Mouse (Mus musculus): ENCODE data around the gene 2200002D01Rik.
"Not testable (repeated sequence)": the region's sequence is repeated elsewhere in the genome, so short reads cannot be mapped to it uniquely, and the experiment has no call there.

GRCm38 (mm10) chr7:29212775-29213560 lies 35.3 kb downstream of the 2200002D01Rik start:
- TF ChIP-seq POLR2A (IDR thresholded peaks at IDR 0.05; ENCODE audit: low read depth, low read length); CTCF (conservative IDR thresholded peaks at IDR 0.05; ENCODE audit: insufficient read depth, insufficient read length, low read depth, low read length): not testable (repeated sequence)
